Mouse (Mus musculus) hindbrain, postnatal 0 days (tissue): ENCODE data around the gene Gm17349. TPM values are rescaled to one million over a fixed set of nuclear protein-coding genes. Genes with fewer than 3 reads are reported as not detected.

ENCODE experiments used
- ATAC-seq: fragments of 200-750 bp; cut with Nextera tagmentation; 2 replicates; pipeline ENCODE4 v1.8.0; 2017; ENCODE audit warnings: mild to moderate bottlenecking, moderate TSS enrichment, moderate library complexity
- DNase-seq: peaks from one replicate; pipeline ENCODE4 v3.0.0-alpha.2; 2015; ENCODE audit warnings: low spot score
- H3K27ac ChIP-seq: fragments of 300-500 bp; sonication (generic); 2 replicates; pipeline ENCODE4 v1.5.1; 2014; ENCODE audit warnings: mild to moderate bottlenecking
- H3K27me3 ChIP-seq: fragments of 300-500 bp; sonication (generic); 2 replicates; pipeline ENCODE4 v1.6.1; 2014; ENCODE audit warnings: low read length, mixed read lengths; ENCODE audit not compliant: insufficient read depth
- H3K36me3 ChIP-seq: fragments of 300-500 bp; sonication (generic); 2 replicates; pipeline ENCODE4 v1.6.1; 2014; ENCODE audit warnings: low read length, mixed read lengths; ENCODE audit not compliant: insufficient read depth
- H3K4me1 ChIP-seq: fragments of 300-500 bp; sonication (generic); 2 replicates; pipeline ENCODE4 v1.6.1; 2014; ENCODE audit warnings: antibody characterized with exemption, low read length, mixed read lengths; ENCODE audit not compliant: insufficient read depth
- H3K4me2 ChIP-seq: fragments of 300-500 bp; sonication (generic); 2 replicates; pipeline ENCODE4 v1.6.1; 2014; ENCODE audit warnings: low read depth, mild to moderate bottlenecking, low read length, moderate library complexity, mixed read lengths
- H3K4me3 ChIP-seq: fragments of 300-500 bp; sonication (generic); 2 replicates; pipeline ENCODE4 v1.5.1; 2014; ENCODE audit warnings: low read length
- H3K9ac ChIP-seq: fragments of 300-500 bp; sonication (generic); replicated peaks from 2 replicates; pipeline ENCODE4 v1.6.1; 2014; ENCODE audit warnings: mild to moderate bottlenecking, low read length, moderate library complexity, mixed read lengths
- H3K9me3 ChIP-seq: fragments of 300-500 bp; sonication (generic); 2 replicates; pipeline ENCODE4 v1.6.1; 2016; ENCODE audit warnings: low read length, mixed read lengths
- CTCF ChIP-seq: IDR thresholded peaks from 2 replicates; pipeline ENCODE4 v1.5.1; 2016; ENCODE audit warnings: antibody characterized with exemption, control low read depth, low read depth
- WGBS: fragments of 180-500 bp; shearing (Covaris S2); extraction: QIAGEN DNeasy Blood & Tissue Kit; methylation state at CpG from one replicate; pipeline ENCODE4 v1.1.7; 2014; 5-methylcytosine and 5-hydroxymethylcytosine counted together
- polyA plus RNA-seq: library from polyadenylated mRNA; unstranded; fragments of >200 nt; fragmentation: Nextera tagmentation; extraction: Ambion mirVana; gene quantifications from 2 replicates; pipeline ENCODE4 v1.2.1, GENCODE M21; 2015
- total RNA-seq: library from RNA; depleted of rRNA; stranded (reverse); fragments of >200 nt; gene quantifications from 2 replicates; pipeline ENCODE4 v1.2.3, GENCODE M21; 2014

The Gm17349 gene
- total and polyA plus RNA-seq, 2 experiments from 2014 or later: not detected

GRCm38 (mm10) chr15:99724292-99725021 lies 19.2 kb upstream of the Gm17349 start:
- peaks cover 25% of the 10 kb centered on the region for H3K4me1 ChIP-seq
- H3K27ac ChIP-seq: peak overlapping the region; percentile 78
- H3K27me3 ChIP-seq: no peaks in the 10 kb centered on the region
- H3K9me3 ChIP-seq: no peaks in the 10 kb centered on the region
- H3K9ac ChIP-seq: peak overlapping the region; percentile 87
- DNase-seq: peak; percentile 85
- H3K4me2 ChIP-seq: peak overlapping the region; percentile 59
- H3K36me3 ChIP-seq: no peaks in the 10 kb centered on the region
- peak overlapping the region; percentile 67 for H3K4me3 ChIP-seq
- WGBS: 5% methylated on average over 16 of the region's 16 CpGs
- ATAC-seq: 0 out of 2 replicates have a peak, but pooled peaks have one; percentile 9
- peak; percentile 71 for TF ChIP-seq CTCF

GRCm38 (mm10) chr15:99723515-99724291 lies 18.4 kb upstream of the Gm17349 start:
- Histone ChIP-seq H3K9me3 (no peaks in the 10 kb centered on the region), H3K36me3 (no peaks in the 10 kb centered on the region)
- 14% methylated on average over 10 of the region's 11 CpGs for WGBS

GRCm38 (mm10) chr15:99723120-99723514 lies 17.8 kb upstream of the Gm17349 start:
- Histone ChIP-seq H3K36me3 (no peaks in the 10 kb centered on the region), H3K27ac (peak overlapping the region; percentile 78), H3K4me2 (no peak overlapping the region), H3K4me1 (peaks cover 25% of the 10 kb centered on the region), H3K4me3 (no peak overlapping the region), H3K9ac (no peak overlapping the region), H3K9me3 (no peaks in the 10 kb centered on the region), H3K27me3 (no peaks in the 10 kb centered on the region)
- WGBS: 48% methylated on average over 10 of the region's 10 CpGs
- no peak for TF ChIP-seq CTCF
- no peak for DNase-seq
- no peak for ATAC-seq

More at GRCm38 (mm10) chr15:99723515-99724291, 18.4 kb upstream of the Gm17349 start:
- Histone ChIP-seq H3K27me3 (no peaks in the 10 kb centered on the region), H3K27ac (peak overlapping the region; percentile 78), H3K9ac (peak overlapping the region; percentile 87), H3K4me1 (peaks cover 25% of the 10 kb centered on the region), H3K4me2 (peak overlapping the region; percentile 59), H3K4me3 (no peak overlapping the region)
- peak; percentile 57 for DNase-seq
- TF ChIP-seq CTCF: no peak
- no peak for ATAC-seq

- no peaks in the 10 kb centered on the region for H3K9me3 ChIP-seq
- no peak overlapping the region for H3K4me2 ChIP-seq
- WGBS: 80% methylated on average over 25 of the region's 25 CpGs
- no peak for DNase-seq
- no peak for TF ChIP-seq CTCF
- no peaks in the 10 kb centered on the region for H3K27me3 ChIP-seq
- no peaks in the 10 kb centered on the region for H3K36me3 ChIP-seq
- H3K9ac ChIP-seq: no peak overlapping the region
- H3K4me3 ChIP-seq: no peak overlapping the region
- no peak overlapping the region for H3K27ac ChIP-seq
- ATAC-seq: no peak
- peaks cover 29% of the 10 kb centered on the region for H3K4me1 ChIP-seq
These were observed 16.8 kb upstream of the Gm17349 start for GRCm38 (mm10) chr15:99721921-99722743.

GRCm38 (mm10) chr15:99719865-99720264 lies 14.6 kb upstream of the Gm17349 start:
- Histone ChIP-seq H3K9me3 (no peaks in the 10 kb centered on the region), H3K4me3 (no peak overlapping the region), H3K9ac (no peak overlapping the region), H3K4me1 (peaks cover 36% of the 10 kb centered on the region), H3K36me3 (no peaks in the 10 kb centered on the region), H3K27ac (no peak overlapping the region), H3K27me3 (no peaks in the 10 kb centered on the region), H3K4me2 (no peak overlapping the region)
- no peak for TF ChIP-seq CTCF
- WGBS: 85% methylated on average over 8 of the region's 8 CpGs
- ATAC-seq (no peak), DNase-seq (no peak)

- H3K4me2 ChIP-seq: no peak overlapping the region
- TF ChIP-seq CTCF: no peak
- 68% methylated on average over 9 of the region's 9 CpGs for WGBS
- peaks cover 4% of the 10 kb centered on the region for H3K36me3 ChIP-seq
- no peak overlapping the region for H3K27ac ChIP-seq
- no peak overlapping the region; the same call in 1 of the 2 replicates for H3K9ac ChIP-seq
- no peaks in the 10 kb centered on the region for H3K27me3 ChIP-seq
- ATAC-seq (no peak), DNase-seq (no peak)
- H3K4me1 ChIP-seq: peaks cover 25% of the 10 kb centered on the region
- no peak overlapping the region for H3K4me3 ChIP-seq
- no peaks in the 10 kb centered on the region for H3K9me3 ChIP-seq
These were observed 13.3 kb upstream of the Gm17349 start for GRCm38 (mm10) chr15:99718461-99719021.
